Mouse (Mus musculus) thymus, adult 2 months (tissue): ENCODE results near the gene Nkrf.

Source experiments
- CTCF ChIP-seq: fragments of 200-500 bp; IDR thresholded peaks from 2 replicates; pipeline ENCODE4 v1.5.1; 2012; ENCODE audit warnings: mild to moderate bottlenecking, control low read depth, low read length, moderate library complexity, borderline replicate concordance; ENCODE audit not compliant: control insufficient read depth, poor library complexity, insufficient read depth; ENCODE audit errors: extremely low read depth
- POLR2A ChIP-seq: fragments of 200-500 bp; IDR thresholded peaks from 2 replicates; pipeline ENCODE4 v1.6.1; 2012; ENCODE audit warnings: mild to moderate bottlenecking, low read length, control low read depth, moderate library complexity; ENCODE audit not compliant: control insufficient read depth, poor library complexity, insufficient read depth; ENCODE audit errors: extremely low read depth

- TF ChIP-seq CTCF, result no peak
- TF ChIP-seq POLR2A, result no peak
These were observed 28.0 kb downstream of the Nkrf start for GRCm38 (mm10) chrX:36874704-36875128.
